Mouse (Mus musculus) heart, embryonic 16.5 days (tissue): ENCODE measurements at regions not wholly inside any gene's neighbourhood (a gene's known extent, or its start where the extent isn't known, plus 50 kb on each side); places are given as distances from the start of the nearest gene placed in this dataset.

Experiments
- ATAC-seq: fragments of 200-750 bp; cut with Nextera tagmentation; replicated peaks from 2 replicates; pipeline ENCODE4 v1.8.0; 2017; ENCODE audit warnings: moderate number of reproducible peaks; ENCODE audit not compliant: insufficient read depth, low FRiP score; ENCODE audit errors: extremely low read depth
- H3K27ac ChIP-seq: fragments of 300-500 bp; sonication (generic); 2 replicates; pipeline ENCODE4 v1.5.1; 2014; ENCODE audit warnings: mild to moderate bottlenecking, low read length, control low read depth, moderate library complexity
- H3K27me3 ChIP-seq: fragments of 300-500 bp; sonication (generic); 2 replicates; pipeline ENCODE4 v1.6.1; 2014; ENCODE audit warnings: low read length, mixed read lengths; ENCODE audit not compliant: control insufficient read depth, insufficient read depth
- H3K36me3 ChIP-seq: fragments of 300-500 bp; sonication (generic); 2 replicates; pipeline ENCODE4 v1.6.1; 2014; ENCODE audit not compliant: control insufficient read depth, insufficient read depth
- H3K4me1 ChIP-seq: fragments of 300-500 bp; sonication (generic); 2 replicates; pipeline ENCODE4 v1.6.1; 2014; ENCODE audit warnings: low read length, mixed read lengths; ENCODE audit not compliant: control insufficient read depth, insufficient read depth
- H3K4me2 ChIP-seq: fragments of 300-500 bp; sonication (generic); 2 replicates; pipeline ENCODE4 v1.6.1; 2014; ENCODE audit warnings: low read depth, mild to moderate bottlenecking, control low read depth, low read length
- H3K4me3 ChIP-seq: fragments of 300-500 bp; sonication (generic); 2 replicates; pipeline ENCODE4 v1.5.1; 2014; ENCODE audit warnings: mild to moderate bottlenecking, control low read depth, low read length
- H3K9ac ChIP-seq: fragments of 300-500 bp; sonication (generic); 2 replicates; pipeline ENCODE4 v1.6.1; 2014; ENCODE audit warnings: low read length, control low read depth
- H3K9me3 ChIP-seq: fragments of 300-500 bp; sonication (generic); replicated peaks from 2 replicates; pipeline ENCODE4 v1.6.1; 2016; ENCODE audit warnings: low read length; ENCODE audit not compliant: control insufficient read depth
- WGBS: fragments of 180-500 bp; shearing (Covaris S2); extraction: QIAGEN DNeasy Blood & Tissue Kit; methylation state at CpG from one replicate; pipeline ENCODE4 v1.1.7; 2014; 5-methylcytosine and 5-hydroxymethylcytosine counted together

GRCm38 (mm10) chr9:52422622-52423021 lies 254.2 kb upstream of the Zc3h12c start:
- 78% methylated on average over 3 of the region's 3 CpGs for WGBS
- ATAC-seq = no peak
- Histone ChIP-seq H3K9me3 (no peaks in the 10 kb centered on the region), H3K9ac (no peak overlapping the region), H3K4me2 (no peak overlapping the region), H3K36me3 (no peaks in the 10 kb centered on the region), H3K27ac (no peak overlapping the region), H3K27me3 (no peaks in the 10 kb centered on the region), H3K4me1 (no peaks in the 10 kb centered on the region), H3K4me3 (no peak overlapping the region)

GRCm38 (mm10) chr9:52415706-52416105 lies 247.3 kb upstream of the Zc3h12c start:
- no peak overlapping the region for H3K4me2 ChIP-seq
- H3K27me3 ChIP-seq = no peaks in the 10 kb centered on the region
- no peak overlapping the region for H3K9ac ChIP-seq
- H3K36me3 ChIP-seq = no peaks in the 10 kb centered on the region
- H3K4me1 ChIP-seq = no peaks in the 10 kb centered on the region
- WGBS = 27% methylated on average over 6 of the region's 6 CpGs
- ATAC-seq = no peak
- no peak overlapping the region for H3K4me3 ChIP-seq
- H3K9me3 ChIP-seq = no peaks in the 10 kb centered on the region
- no peak overlapping the region for H3K27ac ChIP-seq

- Histone ChIP-seq H3K4me3 (no peak overlapping the region), H3K9me3 (no peaks in the 10 kb centered on the region), H3K27me3 (no peaks in the 10 kb centered on the region), H3K36me3 (no peaks in the 10 kb centered on the region), H3K4me1 (no peaks in the 10 kb centered on the region), H3K4me2 (no peak overlapping the region), H3K9ac (no peak overlapping the region), H3K27ac (no peak overlapping the region)
- WGBS = 86% methylated on average over 6 of the region's 6 CpGs
- no peak for ATAC-seq
Observed at GRCm38 (mm10) chr9:52407841-52408240, 239.5 kb upstream of the Zc3h12c start.

- Histone ChIP-seq H3K9me3 (no peaks in the 10 kb centered on the region), H3K9ac (no peak overlapping the region), H3K4me3 (no peak overlapping the region), H3K4me1 (no peaks in the 10 kb centered on the region), H3K27ac (no peak overlapping the region), H3K27me3 (no peaks in the 10 kb centered on the region), H3K4me2 (no peak overlapping the region), H3K36me3 (no peaks in the 10 kb centered on the region)
- ATAC-seq = no peak
- WGBS = 71% methylated on average over 2 of the region's 2 CpGs
Observed at GRCm38 (mm10) chr9:52402496-52402895, 234.1 kb upstream of the Zc3h12c start.

GRCm38 (mm10) chr9:52379031-52379430 lies 210.7 kb upstream of the Zc3h12c start:
- Histone ChIP-seq H3K4me1 (no peaks in the 10 kb centered on the region), H3K4me2 (no peak overlapping the region), H3K27me3 (no peaks in the 10 kb centered on the region), H3K9ac (no peak overlapping the region), H3K9me3 (no peaks in the 10 kb centered on the region), H3K27ac (no peak overlapping the region), H3K4me3 (no peak overlapping the region), H3K36me3 (no peaks in the 10 kb centered on the region)
- 54% methylated on average over 2 of the region's 2 CpGs for WGBS
- ATAC-seq = no peak

GRCm38 (mm10) chr9:52377761-52378160 lies 209.4 kb upstream of the Zc3h12c start:
- no peak for ATAC-seq
- Histone ChIP-seq H3K4me1 (no peaks in the 10 kb centered on the region), H3K36me3 (no peaks in the 10 kb centered on the region), H3K4me2 (no peak overlapping the region), H3K27me3 (no peaks in the 10 kb centered on the region), H3K27ac (no peak overlapping the region), H3K9me3 (no peaks in the 10 kb centered on the region), H3K9ac (no peak overlapping the region), H3K4me3 (no peak overlapping the region)

GRCm38 (mm10) chr9:52376914-52377313 lies 208.5 kb upstream of the Zc3h12c start:
- Histone ChIP-seq H3K9ac (no peak overlapping the region), H3K27me3 (no peaks in the 10 kb centered on the region), H3K4me2 (no peak overlapping the region), H3K9me3 (no peaks in the 10 kb centered on the region), H3K4me3 (no peak overlapping the region), H3K36me3 (no peaks in the 10 kb centered on the region), H3K4me1 (no peaks in the 10 kb centered on the region), H3K27ac (no peak overlapping the region)
- no peak for ATAC-seq
- WGBS = 72% methylated on average over 3 of the region's 3 CpGs

- H3K4me3 ChIP-seq = no peak overlapping the region
- H3K27ac ChIP-seq = no peak overlapping the region
- H3K27me3 ChIP-seq = no peaks in the 10 kb centered on the region
- H3K9me3 ChIP-seq = no peaks in the 10 kb centered on the region
- H3K4me2 ChIP-seq = no peak overlapping the region
- H3K9ac ChIP-seq = no peak overlapping the region
- WGBS = 87% methylated on average over 1 of the region's 1 CpGs
- H3K4me1 ChIP-seq = no peaks in the 10 kb centered on the region
- ATAC-seq = no peak
- H3K36me3 ChIP-seq = no peaks in the 10 kb centered on the region
Observed at GRCm38 (mm10) chr9:52371296-52371695, 202.9 kb upstream of the Zc3h12c start.

- no peak overlapping the region for H3K4me3 ChIP-seq
- H3K4me2 ChIP-seq = no peak overlapping the region
- H3K36me3 ChIP-seq = no peaks in the 10 kb centered on the region
- H3K27ac ChIP-seq = no peak overlapping the region
- H3K27me3 ChIP-seq = no peaks in the 10 kb centered on the region
- H3K9me3 ChIP-seq = no peaks in the 10 kb centered on the region
- H3K9ac ChIP-seq = no peak overlapping the region
- 76% methylated on average over 9 of the region's 9 CpGs for WGBS
- H3K4me1 ChIP-seq = no peaks in the 10 kb centered on the region
- no peak for ATAC-seq
Observed at GRCm38 (mm10) chr9:52368911-52369310, 200.5 kb upstream of the Zc3h12c start.

GRCm38 (mm10) chr9:52368080-52368479 lies 199.7 kb upstream of the Zc3h12c start:
- Histone ChIP-seq H3K9me3 (no peaks in the 10 kb centered on the region), H3K4me1 (no peaks in the 10 kb centered on the region), H3K27me3 (no peaks in the 10 kb centered on the region), H3K4me2 (no peak overlapping the region), H3K9ac (no peak overlapping the region), H3K36me3 (no peaks in the 10 kb centered on the region), H3K4me3 (no peak overlapping the region), H3K27ac (no peak overlapping the region)
- no peak for ATAC-seq
- WGBS = 47% methylated on average over 3 of the region's 3 CpGs
